ENCODE assay signal across 24 mouse cellular contexts in the genomic region with DNA sequence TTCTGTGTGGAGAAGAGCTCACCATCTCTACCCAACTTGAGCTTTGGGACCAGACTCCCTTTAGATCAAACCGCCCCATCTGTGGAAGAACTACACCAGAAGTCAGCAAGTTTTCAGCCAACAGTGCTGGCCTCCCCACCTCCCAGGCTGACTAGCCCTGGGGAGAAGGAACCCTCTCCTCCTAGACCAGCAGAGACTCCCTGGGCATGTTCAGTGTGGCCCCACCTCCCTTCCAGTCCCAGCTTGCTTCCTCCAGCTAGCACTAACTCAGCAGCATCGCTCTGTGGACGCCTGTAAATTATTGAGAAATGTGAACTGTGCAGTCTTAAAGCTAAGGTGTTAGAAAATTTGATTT. TPM values are rescaled to one million over a fixed set of nuclear protein-coding genes. Genes with fewer than 3 reads are reported as not detected.
A peak's percentile ranks its signal among the peaks of the same experiment; 100 is the strongest.
DNase-seq lines count a peak whose midpoint lies in the region; ATAC-seq and TF ChIP-seq lines count a peak whose summit lies in the region.
"Had no signal": no experiment of that assay in that cellular context is flagged by ENCODE, and none has a peak within 500 bp of the region (broad histone marks: within the 10 kb centered on the region; RNA-seq: fewer than 3 reads in every experiment).

No protein-coding gene starts in this region.

- TF ChIP-seq CTCF in lung, postnatal 0 days (IDR thresholded peaks at IDR 0.05), result no peak
- TF ChIP-seq CTCF in stomach, postnatal 0 days (IDR thresholded peaks at IDR 0.05; ENCODE audit: low read depth), result no peak

- peaks cover 4% of the 10 kb centered on the region; the same call in 1 of the 2 replicates for H3K4me1 ChIP-seq in lung, postnatal 0 days (ENCODE audit: insufficient read depth, low read depth, low read length)
- no peaks in the 10 kb centered on the region; the same call in 1 of the 2 replicates for H3K4me1 ChIP-seq in stomach, postnatal 0 days (replicated peaks; ENCODE audit: control insufficient read depth, insufficient read depth)
- H3K4me1 ChIP-seq: embryonic facial prominence, embryonic 12.5 days; forebrain, embryonic 15.5 days; hindbrain, embryonic 13.5 days; intestine, embryonic 15.5 days had no signal

- no peak for TF ChIP-seq EP300 in lung, postnatal 0 days (IDR thresholded peaks at IDR 0.05)
- no peak for TF ChIP-seq EP300 in stomach, postnatal 0 days (optimal IDR thresholded peaks at IDR 0.05)

- H3K36me3 ChIP-seq in lung, postnatal 0 days (ENCODE audit: insufficient read depth, low read length), result no peaks in the 10 kb centered on the region
- H3K36me3 ChIP-seq in stomach, postnatal 0 days (ENCODE audit: control insufficient read depth, insufficient read depth, low read length), result no peaks in the 10 kb centered on the region
- H3K36me3 ChIP-seq: G1E had no signal

- no peak for ATAC-seq in lung, postnatal 0 days
- ATAC-seq in stomach, postnatal 0 days (ENCODE audit: low FRiP score, low TSS enrichment), result no peak
- ATAC-seq: forebrain, embryonic 15.5 days; hindbrain, embryonic 16.5 days; intestine, embryonic 15.5 days; Patski had no signal

- H3K27me3 ChIP-seq in lung, postnatal 0 days (replicated peaks; ENCODE audit: insufficient read depth, low read length), result no peaks in the 10 kb centered on the region
- no peaks in the 10 kb centered on the region for H3K27me3 ChIP-seq in stomach, postnatal 0 days (ENCODE audit: control insufficient read depth, insufficient read depth, low read length)
- H3K27me3 ChIP-seq: CH12.LX; embryonic facial prominence, embryonic 12.5 days; embryonic facial prominence, embryonic 15.5 days; forebrain, embryonic 15.5 days; heart, embryonic 12.5 days; heart, embryonic 15.5 days; hindbrain, embryonic 13.5 days; intestine, embryonic 15.5 days; Patski had no signal

- no peak overlapping the region for H3K9ac ChIP-seq in lung, postnatal 0 days (replicated peaks; ENCODE audit: low read depth)
- no peak overlapping the region for H3K9ac ChIP-seq in stomach, postnatal 0 days (ENCODE audit: low read length)
- H3K9ac ChIP-seq: embryonic facial prominence, embryonic 12.5 days; embryonic facial prominence, embryonic 15.5 days; forebrain, embryonic 15.5 days; heart, embryonic 12.5 days; heart, embryonic 15.5 days; hindbrain, embryonic 13.5 days; intestine, embryonic 15.5 days had no signal

- H3K4me2 ChIP-seq in lung, postnatal 0 days (replicated peaks; ENCODE audit: low read depth, low read length), result no peak overlapping the region
- no peak overlapping the region for H3K4me2 ChIP-seq in stomach, postnatal 0 days (replicated peaks; ENCODE audit: low read depth)
- H3K4me2 ChIP-seq: embryonic facial prominence, embryonic 12.5 days; embryonic facial prominence, embryonic 15.5 days; forebrain, embryonic 15.5 days; heart, embryonic 12.5 days; heart, embryonic 15.5 days; hindbrain, embryonic 13.5 days; intestine, embryonic 15.5 days had no signal

- peak; percentile 6 for DNase-seq in cerebellum, adult 9-11 months
- DNase-seq in cerebellum, adult 11 months, result no peak
- DNase-seq in heart, adult 11 months, result peak; percentile 86
- no peak for DNase-seq in heart, adult 8-10 months (ENCODE audit: low spot score)
- peak; percentile 21 for DNase-seq in lung, postnatal 0 days (ENCODE audit: low spot score)
- DNase-seq in lung, postnatal 25 days (ENCODE audit: low spot score), result no peak
- peak; percentile 8 for DNase-seq in stomach, postnatal 0 days (ENCODE audit: low spot score)
- DNase-seq: adrenal gland, postnatal 10 days; B cell, adult 2 months; gastrocnemius, postnatal 36 days; heart, postnatal 10 days; heart, postnatal 36 days had no signal

- no peak overlapping the region for H3K4me3 ChIP-seq in lung, postnatal 0 days (ENCODE audit: low read depth, low read length)
- no peak overlapping the region for H3K4me3 ChIP-seq in stomach, postnatal 0 days (ENCODE audit: low read depth, low read length)
- H3K4me3 ChIP-seq: embryonic facial prominence, embryonic 12.5 days; embryonic facial prominence, embryonic 15.5 days; forebrain, embryonic 15.5 days; heart, embryonic 12.5 days; heart, embryonic 15.5 days; hindbrain, embryonic 10.5 days; hindbrain, embryonic 13.5 days; intestine, embryonic 15.5 days had no signal

- H3K9me3 ChIP-seq in lung, postnatal 0 days (ENCODE audit: low read length), result no peaks in the 10 kb centered on the region
- no peaks in the 10 kb centered on the region for H3K9me3 ChIP-seq in stomach, postnatal 0 days (ENCODE audit: control insufficient read depth, low read length)
- H3K9me3 ChIP-seq: embryonic facial prominence, embryonic 12.5 days; embryonic facial prominence, embryonic 15.5 days; forebrain, embryonic 15.5 days; G1E; heart, embryonic 12.5 days; heart, embryonic 15.5 days; hindbrain, embryonic 10.5 days; hindbrain, embryonic 13.5 days; intestine, embryonic 15.5 days had no signal

- H3K27ac ChIP-seq in lung, postnatal 0 days (ENCODE audit: low read length), result no peak overlapping the region
- no peak overlapping the region for H3K27ac ChIP-seq in stomach, postnatal 0 days (replicated peaks)
- H3K27ac ChIP-seq: embryonic facial prominence, embryonic 12.5 days; embryonic facial prominence, embryonic 15.5 days; forebrain, embryonic 15.5 days; heart, embryonic 15.5 days; hindbrain, embryonic 10.5 days; hindbrain, embryonic 13.5 days; intestine, embryonic 15.5 days had no signal

- WGBS in lung, postnatal 0 days, result 89% methylated on average over 3 of the region's 3 CpGs
- WGBS in stomach, postnatal 0 days, result 78% methylated on average over 3 of the region's 3 CpGs

RNA-seq across cellular contexts. Expression of a gene that starts 37.9 kb away (rescaled TPM):
- total RNA-seq in heart, adult 8-10 months (2022), result 10 to 100 TPM; 28.9 to 35.2 (median 30.0) TPM
- polyA plus RNA-seq in lung, postnatal 0 days (2015; fragmentation: Nextera tagmentation; extraction: Ambion mirVana), result 30.1 and 35.4 TPM in 2 replicates
- 13.2 and 14.7 TPM in 2 replicates for polyA plus RNA-seq in stomach, postnatal 0 days (2015; fragmentation: Nextera tagmentation; extraction: Ambion mirVana)
- polyA plus RNA-seq: G1E had no signal

Comparison
In these comparisons a context has a peak if more than half of its experiments do, and no peak if none do; other contexts are left out.
1. DNase-seq: peak in cerebellum, adult 9-11 months (single experiment), heart, adult 11 months (single experiment), lung, postnatal 0 days (single experiment) and stomach, postnatal 0 days (single experiment); none in cerebellum, adult 11 months (single experiment), heart, adult 8-10 months (single experiment) and lung, postnatal 25 days (single experiment).